Comparison of ENCODE assay signal across 9 mouse cellular contexts in genomic region chr10:52072482-52072881, GRCm38 (mm10). TPM values are rescaled to one million over a fixed set of nuclear protein-coding genes. Genes with fewer than 3 reads are reported as not detected.
DNase-seq lines count a peak whose midpoint lies in the region; ATAC-seq and TF ChIP-seq lines count a peak whose summit lies in the region.
"Had no signal": no experiment of that assay in that cellular context is flagged by ENCODE, and none has a peak within 500 bp of the region (broad histone marks: within the 10 kb centered on the region; RNA-seq: fewer than 3 reads in every experiment).

No protein-coding gene starts in this region.

- ATAC-seq in heart, postnatal 0 days (ENCODE audit: insufficient read depth, low read depth) = no peak
- no peak for ATAC-seq in midbrain, postnatal 0 days (ENCODE audit: low FRiP score)

- TF ChIP-seq CTCF in heart, postnatal 0 days (IDR thresholded peaks at IDR 0.05; ENCODE audit: low read depth) = peak; percentile 59
- peak; percentile 56 for TF ChIP-seq CTCF in midbrain, postnatal 0 days (IDR thresholded peaks at IDR 0.05)

- no peaks in the 10 kb centered on the region for H3K4me1 ChIP-seq in ES-E14 (ENCODE audit: control insufficient read depth in 2 of 2, insufficient read depth in 2 of 2, low read length in 2 of 2, poor library complexity in 1 of 2)
- H3K4me1 ChIP-seq in heart, postnatal 0 days (ENCODE audit: control insufficient read depth, insufficient read depth) = no peaks in the 10 kb centered on the region
- no peaks in the 10 kb centered on the region for H3K4me1 ChIP-seq in midbrain, postnatal 0 days (ENCODE audit: insufficient read depth, low read length)

- H3K27me3 ChIP-seq in heart, postnatal 0 days (ENCODE audit: control insufficient read depth, insufficient read depth, low read length) = no peaks in the 10 kb centered on the region
- no peaks in the 10 kb centered on the region for H3K27me3 ChIP-seq in midbrain, postnatal 0 days (ENCODE audit: insufficient read depth, low read length)

- in situ Hi-C loops in ES-E14 (cut with MboI; ENCODE audit: low sequenced_read_pairs in 2 of 2, unreplicated experiment in 2 of 2) = no loop called here

- H3K4me2 ChIP-seq in heart, postnatal 0 days (ENCODE audit: low read depth, low read length) = no peak overlapping the region
- H3K4me2 ChIP-seq in midbrain, postnatal 0 days (ENCODE audit: low read depth, low read length, poor library complexity, severe bottlenecking) = no peak overlapping the region

- TF ChIP-seq EP300 in heart, postnatal 0 days (IDR thresholded peaks at IDR 0.05; ENCODE audit: low read depth) = no peak

- DNase-seq in gastrocnemius, adult 18-20 months (ENCODE audit: low spot score) = peak; percentile 56
- no peak for DNase-seq in gastrocnemius, postnatal 25 days
- peak; percentile 40 for DNase-seq in ES-E14 (ENCODE audit: low read depth, low spot score)
- peak; percentile 10 to 16 for DNase-seq in cerebellum, postnatal 36 days
- DNase-seq in heart, postnatal 0 days (ENCODE audit: low spot score) = peak; percentile 50
- peak; percentile 38 to 60 for DNase-seq in left cerebral cortex, adult 18-20 months (ENCODE audit: low spot score in 2 of 2)
- DNase-seq in midbrain, postnatal 0 days (ENCODE audit: low spot score) = peak; percentile 44
- no peak for DNase-seq in c-Kit-positive CD71-positive TER-119-positive erythroid progenitor cells, embryonic 14.5 days (ENCODE audit: low spot score)

- H3K27ac ChIP-seq in ES-E14 (ENCODE audit: insufficient read depth, low read depth, low read length, poor library complexity, severe bottlenecking) = no peak overlapping the region
- no peak overlapping the region for H3K27ac ChIP-seq in heart, postnatal 0 days (ENCODE audit: low read depth)
- H3K27ac ChIP-seq in midbrain, postnatal 0 days (ENCODE audit: low read depth, low read length) = no peak overlapping the region

- H3K4me3 ChIP-seq in ES-E14 (ENCODE audit: insufficient read depth in 1 of 2, low read depth in 1 of 2, low read length in 2 of 2, poor library complexity in 1 of 2, severe bottlenecking in 1 of 2) = no peak overlapping the region
- no peak overlapping the region for H3K4me3 ChIP-seq in heart, postnatal 0 days (ENCODE audit: low read depth, low read length)
- no peak overlapping the region for H3K4me3 ChIP-seq in midbrain, postnatal 0 days (ENCODE audit: low read depth, low read length)

- no peak overlapping the region for H3K9ac ChIP-seq in ES-E14 (ENCODE audit: insufficient read depth, low read depth, low read length, poor library complexity, severe bottlenecking)
- no peak overlapping the region for H3K9ac ChIP-seq in heart, postnatal 0 days (replicated peaks; ENCODE audit: low read depth, low read length)
- H3K9ac ChIP-seq in midbrain, postnatal 0 days (replicated peaks; ENCODE audit: low read length, poor library complexity, severe bottlenecking) = no peak overlapping the region

- H3K36me3 ChIP-seq in ES-E14 (ENCODE audit: control insufficient read depth, insufficient read depth, low read length, poor library complexity, severe bottlenecking) = no peaks in the 10 kb centered on the region
- no peaks in the 10 kb centered on the region for H3K36me3 ChIP-seq in heart, postnatal 0 days (replicated peaks; ENCODE audit: control insufficient read depth, insufficient read depth, low read length)
- H3K36me3 ChIP-seq in midbrain, postnatal 0 days (ENCODE audit: insufficient read depth, low read length) = no peaks in the 10 kb centered on the region
- H3K36me3 ChIP-seq: G1E had no signal

- no peaks in the 10 kb centered on the region for H3K9me3 ChIP-seq in ES-E14 (ENCODE audit: control insufficient read depth, insufficient read depth, low read depth, low read length)
- no peaks in the 10 kb centered on the region for H3K9me3 ChIP-seq in heart, postnatal 0 days (replicated peaks; ENCODE audit: control insufficient read depth, low read length)
- no peaks in the 10 kb centered on the region for H3K9me3 ChIP-seq in midbrain, postnatal 0 days (ENCODE audit: low read length)
- H3K9me3 ChIP-seq: G1E had no signal

TF ChIP-seq in ES-E14, 5 proteins besides CTCF, POLR2A, EP300 and RAD21:
- TF ChIP-seq CHD2 (IDR thresholded peaks at IDR 0.05; ENCODE audit: low read depth, low read length) = no peak

RNA-seq across cellular contexts. Expression of gene Vgll2, which starts 50.2 kb away (rescaled TPM):
- 100 to 1,000 TPM; 115 to 187 TPM for total RNA-seq in gastrocnemius, adult 18-20 months (2021)
- 100 to 1,000 TPM in 1 of 2 experiments, 10 to 100 TPM in 1; 69.8 to 119 TPM for total RNA-seq in gastrocnemius, postnatal 25 days (2021)
- total RNA-seq in ES-E14 (2012; rRNA removed) = not detected in 2 replicates
- not detected in 2 replicates for total RNA-seq in heart, postnatal 0 days (2014; rRNA removed; ENCODE audit: low replicate concordance)
- polyA plus RNA-seq in heart, postnatal 0 days (2015; fragmentation: Nextera tagmentation; extraction: Ambion mirVana) = not detected in 2 replicates
- not detected for total RNA-seq in left cerebral cortex, adult 18-20 months (2021)
- total RNA-seq in midbrain, postnatal 0 days (2014; rRNA removed) = not detected in 2 replicates
- 3.4 and 3.7 TPM in 2 replicates for polyA plus RNA-seq in midbrain, postnatal 0 days (2015; fragmentation: Nextera tagmentation; extraction: Ambion mirVana)
- total RNA-seq: G1E had no signal
- polyA plus RNA-seq: G1E had no signal

Comparison
In these comparisons a context has a peak if more than half of its experiments do, and no peak if none do; other contexts are left out.
1. DNase-seq: peak in gastrocnemius, adult 18-20 months (single experiment), ES-E14 (single experiment), cerebellum, postnatal 36 days (2 of 2), heart, postnatal 0 days (single experiment), left cerebral cortex, adult 18-20 months (2 of 2) and midbrain, postnatal 0 days (single experiment); none in gastrocnemius, postnatal 25 days (single experiment) and c-Kit-positive CD71-positive TER-119-positive erythroid progenitor cells, embryonic 14.5 days (single experiment).
2. RNA of gene Vgll2, which starts 50.2 kb away (total RNA-seq): 115 to 187 TPM in gastrocnemius, adult 18-20 months and 69.8 to 119 TPM in gastrocnemius, postnatal 25 days; not detected in left cerebral cortex, adult 18-20 months, not detected in ES-E14, not detected in midbrain, postnatal 0 days and not detected in heart, postnatal 0 days; every median in the first group is over 10 times any median in the second.